Mouse (Mus musculus): Measurements from ENCODE around the gene Ltn1. TPM values are rescaled to one million over a fixed set of nuclear protein-coding genes. Genes with fewer than 3 reads are reported as not detected.

Gene Ltn1
- polyA plus RNA-seq, 1 experiment from 2014 or later = 19.8 TPM

- H3K4me1 ChIP-seq = no peaks in the 10 kb centered on the region
- H3K9ac ChIP-seq = no peak overlapping the region
- whole genome bisulfite sequencing (ENCODE audit: insufficient replicate concordance) = 92% methylated on average over 2 of the region's 2 CpGs
- H3K36me3 ChIP-seq = peaks cover 90% of the 10 kb centered on the region
- no peak overlapping the region for H3K27ac ChIP-seq
- H3K4me2 ChIP-seq = no peak overlapping the region
- H3K9me3 ChIP-seq (replicated peaks) = no peaks in the 10 kb centered on the region
- no peaks in the 10 kb centered on the region for H3K27me3 ChIP-seq (replicated peaks)
- ATAC-seq = no peak
- no peak overlapping the region for H3K4me3 ChIP-seq
These were observed 49.4 kb downstream of the Ltn1 start for GRCm38 (mm10) chr16:87382996-87383395.

DNA sequence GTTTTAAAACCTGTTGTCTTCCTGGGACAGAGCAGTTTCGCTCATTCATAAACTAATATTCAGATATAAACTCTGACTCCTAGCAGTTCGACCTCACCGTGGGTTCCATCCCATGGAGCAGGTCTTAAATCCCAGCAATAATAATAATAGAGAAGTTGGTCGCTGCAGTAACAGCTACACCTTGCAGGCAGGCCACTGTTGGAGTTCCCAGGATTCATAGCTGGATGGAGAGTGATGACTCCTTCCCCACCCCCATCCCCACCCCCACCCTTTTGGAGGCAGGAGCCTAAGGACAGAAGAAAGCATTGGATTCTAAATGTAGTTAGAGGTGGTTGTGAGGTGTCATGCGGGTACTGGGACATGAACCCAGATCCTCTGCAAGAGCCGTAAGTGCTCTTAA lies 66.0 kb downstream of the Ltn1 start:
- peaks cover 58% of the 10 kb centered on the region for H3K36me3 ChIP-seq
- no peak for ATAC-seq
- no peak overlapping the region for H3K27ac ChIP-seq
- no peak overlapping the region for H3K4me2 ChIP-seq
- no peaks in the 10 kb centered on the region for H3K4me1 ChIP-seq
- H3K4me3 ChIP-seq = no peak overlapping the region
- H3K9ac ChIP-seq = no peak overlapping the region
- no peaks in the 10 kb centered on the region for H3K27me3 ChIP-seq (replicated peaks)
- 84% methylated on average over 6 of the region's 6 CpGs for WGBS (ENCODE audit: insufficient replicate concordance)
- H3K9me3 ChIP-seq (replicated peaks) = no peaks in the 10 kb centered on the region

GRCm38 (mm10) chr16:87366035-87366434 lies 66.4 kb downstream of the Ltn1 start:
- Histone ChIP-seq H3K4me2 (no peak overlapping the region), H3K4me3 (no peak overlapping the region), H3K9ac (no peak overlapping the region), H3K4me1 (no peaks in the 10 kb centered on the region), H3K27ac (no peak overlapping the region), H3K27me3 (replicated peaks) (no peaks in the 10 kb centered on the region), H3K36me3 (peaks cover 58% of the 10 kb centered on the region), H3K9me3 (replicated peaks) (no peaks in the 10 kb centered on the region)
- ATAC-seq = no peak
- 75% methylated on average over 10 of the region's 10 CpGs for WGBS (ENCODE audit: insufficient replicate concordance)

GRCm38 (mm10) chr16:87364231-87364630 lies 68.2 kb downstream of the Ltn1 start:
- Histone ChIP-seq H3K9ac (no peak overlapping the region), H3K4me2 (no peak overlapping the region), H3K27me3 (replicated peaks) (no peaks in the 10 kb centered on the region), H3K4me3 (no peak overlapping the region), H3K36me3 (peaks cover 66% of the 10 kb centered on the region), H3K27ac (no peak overlapping the region), H3K4me1 (no peaks in the 10 kb centered on the region), H3K9me3 (replicated peaks) (no peaks in the 10 kb centered on the region)
- 76% methylated on average over 4 of the region's 4 CpGs for WGBS (ENCODE audit: insufficient replicate concordance)
- ATAC-seq = no peak

DNA sequence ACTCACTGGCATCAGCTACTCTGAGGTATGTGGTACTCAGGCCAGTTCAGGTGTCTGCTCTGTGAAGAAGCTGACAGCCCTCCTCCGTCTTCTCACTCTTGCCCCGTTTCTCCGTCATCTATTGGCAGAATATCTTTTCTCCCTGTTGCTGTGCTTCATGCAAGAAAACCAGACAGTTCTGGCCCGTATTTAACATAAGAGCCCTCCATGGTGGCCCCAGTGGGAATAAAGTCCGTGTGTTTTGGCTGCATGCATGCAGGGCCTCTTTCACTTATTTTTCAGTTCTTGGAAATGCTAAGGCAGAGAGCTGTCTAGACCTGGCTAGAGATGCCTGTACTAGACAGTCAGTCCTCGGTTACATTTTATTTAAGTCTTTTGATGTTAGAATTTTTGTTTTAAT lies 72.3 kb downstream of the Ltn1 start:
- Histone ChIP-seq H3K27ac (no peak overlapping the region), H3K4me3 (no peak overlapping the region), H3K36me3 (peaks cover 68% of the 10 kb centered on the region), H3K27me3 (replicated peaks) (no peaks in the 10 kb centered on the region), H3K9me3 (replicated peaks) (no peaks in the 10 kb centered on the region), H3K4me2 (no peak overlapping the region), H3K9ac (no peak overlapping the region), H3K4me1 (no peaks in the 10 kb centered on the region)
- no peak for ATAC-seq
- 77% methylated on average over 6 of the region's 6 CpGs for WGBS (ENCODE audit: insufficient replicate concordance)

- ATAC-seq = no peak
- WGBS (ENCODE audit: insufficient replicate concordance) = 75% methylated on average over 7 of the region's 7 CpGs
- Histone ChIP-seq H3K4me1 (peaks cover 7% of the 10 kb centered on the region), H3K36me3 (peaks cover 29% of the 10 kb centered on the region), H3K27me3 (replicated peaks) (no peaks in the 10 kb centered on the region; the same call in 1 of the 2 replicates), H3K4me2 (peak overlapping the region; percentile 70), H3K4me3 (peak overlapping the region; percentile 87), H3K27ac (no peak overlapping the region), H3K9ac (no peak overlapping the region), H3K9me3 (replicated peaks) (no peaks in the 10 kb centered on the region)
These were observed 77.7 kb downstream of the Ltn1 start for GRCm38 (mm10) chr16:87354748-87355147.

DNA sequence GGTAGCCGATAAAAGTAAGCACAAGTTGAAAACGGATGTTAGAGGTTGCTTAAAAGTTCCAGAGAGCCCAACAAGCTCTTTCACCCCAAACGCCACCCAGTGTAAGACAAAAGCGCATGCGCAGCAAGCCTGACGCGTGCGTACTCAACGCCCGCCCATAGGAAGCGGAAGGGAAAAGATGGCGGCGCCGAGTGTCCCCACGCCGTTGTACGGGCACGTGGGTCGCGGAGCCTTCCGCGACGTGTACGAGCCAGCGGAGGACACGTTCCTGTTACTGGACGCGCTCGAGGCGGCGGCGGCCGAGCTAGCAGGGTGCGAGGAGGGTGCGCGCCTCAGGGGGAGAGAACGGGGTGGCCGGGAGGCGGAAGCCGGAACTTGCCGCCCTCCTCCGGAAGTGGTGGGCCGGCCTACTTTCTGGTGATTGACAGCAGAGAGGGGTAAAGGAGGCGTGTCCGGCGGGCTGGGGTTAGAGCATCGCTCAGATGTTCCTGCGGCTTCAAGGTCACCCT lies 78.3 kb downstream of the Ltn1 start, which contains the start of gene N6amt1:
TSS of gene N6amt1 (plus strand) at position 111 of the 509 bp plus-strand sequence.
- H3K9me3 ChIP-seq (replicated peaks) = no peaks in the 10 kb centered on the region
- H3K4me2 ChIP-seq = peak within 1 kb of the TSS; percentile 70
- peaks cover 26% of the 10 kb centered on the region for H3K36me3 ChIP-seq
- H3K4me1 ChIP-seq = peaks cover 7% of the 10 kb centered on the region
- no peaks in the 10 kb centered on the region; the same call in 1 of the 2 replicates for H3K27me3 ChIP-seq (replicated peaks)
- ATAC-seq = peak; percentile 99
- peak within 1 kb of the TSS; percentile 82 for H3K27ac ChIP-seq
- 0% methylated on average over 48 of the region's 48 CpGs for WGBS (ENCODE audit: insufficient replicate concordance)
- peak within 1 kb of the TSS; percentile 78 for H3K9ac ChIP-seq
- peak within 1 kb of the TSS; percentile 87 for H3K4me3 ChIP-seq

DNA sequence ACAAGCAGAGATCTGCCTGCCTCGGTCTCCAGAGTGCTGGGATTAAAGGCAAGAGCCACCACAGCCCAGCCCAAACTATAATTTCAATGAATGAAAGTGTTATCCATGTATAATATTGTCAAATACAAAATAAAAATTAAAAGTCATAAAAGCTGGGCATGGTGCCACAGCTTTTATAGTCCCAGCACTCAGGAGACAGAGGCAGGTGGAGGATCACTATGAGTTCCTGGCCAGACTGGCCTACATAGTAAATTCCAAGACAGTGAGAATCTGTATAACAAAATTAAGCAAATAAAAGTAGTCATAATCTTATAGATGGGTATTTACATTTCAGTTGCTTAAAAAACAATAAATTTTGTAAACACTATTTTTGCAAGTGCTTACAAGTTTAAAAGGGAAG lies 78.8 kb downstream of the Ltn1 start:
- Histone ChIP-seq H3K9ac (no peak overlapping the region), H3K4me2 (peak overlapping the region; percentile 70), H3K4me3 (peak overlapping the region; percentile 87; the same call in 1 of the 2 replicates), H3K36me3 (peaks cover 21% of the 10 kb centered on the region), H3K27ac (no peak overlapping the region), H3K9me3 (replicated peaks) (no peaks in the 10 kb centered on the region), H3K4me1 (peaks cover 7% of the 10 kb centered on the region), H3K27me3 (replicated peaks) (no peaks in the 10 kb centered on the region; the same call in 1 of the 2 replicates)
- no peak for ATAC-seq
- WGBS (ENCODE audit: insufficient replicate concordance) = 87% methylated on average over 1 of the region's 1 CpGs

DNA sequence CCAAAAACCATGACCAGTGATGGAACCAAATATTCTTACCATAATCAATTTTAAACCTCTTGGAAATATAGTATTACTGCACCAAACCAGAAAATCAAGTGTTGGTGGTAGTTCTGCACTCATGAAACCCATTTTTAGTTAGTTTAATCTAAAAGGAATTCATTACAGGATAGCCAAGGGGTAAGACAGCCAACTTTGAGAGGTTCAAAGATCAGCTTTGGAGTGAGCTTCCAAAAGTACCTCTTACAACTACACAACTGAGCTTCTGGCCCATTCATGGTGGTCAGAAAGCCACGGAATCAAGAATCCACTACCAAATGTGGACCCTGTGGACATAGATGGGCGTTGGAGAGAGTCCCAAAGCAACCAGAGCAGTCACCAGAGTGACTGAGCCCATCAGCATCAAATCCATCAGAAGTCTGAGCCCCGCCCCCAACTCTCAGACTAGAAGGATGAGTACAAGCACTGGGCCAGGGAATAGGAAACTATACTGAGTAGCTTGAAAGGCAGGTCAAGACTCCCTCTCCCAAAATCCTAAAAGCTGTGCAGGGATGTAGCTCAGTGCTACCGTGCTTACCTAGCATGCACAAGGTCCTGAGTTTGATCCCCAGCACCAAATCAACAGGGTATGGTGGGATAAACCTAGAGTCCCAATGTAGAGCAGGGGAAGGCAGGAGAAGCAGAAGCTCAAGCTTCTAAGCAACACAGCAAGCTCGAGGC lies 80.9 kb downstream of the Ltn1 start:
- H3K4me2 ChIP-seq = no peak overlapping the region
- H3K4me1 ChIP-seq = peaks cover 7% of the 10 kb centered on the region
- no peak overlapping the region for H3K27ac ChIP-seq
- WGBS (ENCODE audit: insufficient replicate concordance) = 57% methylated on average over 5 of the region's 5 CpGs
- ATAC-seq = no peak
- H3K27me3 ChIP-seq (replicated peaks) = no peaks in the 10 kb centered on the region; the same call in 1 of the 2 replicates
- no peak overlapping the region for H3K4me3 ChIP-seq
- H3K36me3 ChIP-seq = peaks cover 3% of the 10 kb centered on the region
- no peaks in the 10 kb centered on the region for H3K9me3 ChIP-seq (replicated peaks)
- H3K9ac ChIP-seq = no peak overlapping the region

- Histone ChIP-seq H3K27me3 (replicated peaks) (no peaks in the 10 kb centered on the region; the same call in 1 of the 2 replicates), H3K27ac (no peak overlapping the region), H3K9me3 (replicated peaks) (no peaks in the 10 kb centered on the region), H3K4me2 (no peak overlapping the region), H3K9ac (no peak overlapping the region), H3K36me3 (no peaks in the 10 kb centered on the region), H3K4me1 (no peaks in the 10 kb centered on the region), H3K4me3 (no peak overlapping the region)
- 89% methylated on average over 2 of the region's 2 CpGs for WGBS (ENCODE audit: insufficient replicate concordance)
- ATAC-seq = no peak
These were observed 84.3 kb downstream of the Ltn1 start for GRCm38 (mm10) chr16:87348133-87348532.

- no peaks in the 10 kb centered on the region for H3K9me3 ChIP-seq (replicated peaks)
- no peaks in the 10 kb centered on the region for H3K4me1 ChIP-seq
- WGBS (ENCODE audit: insufficient replicate concordance) = 68% methylated on average over 6 of the region's 6 CpGs
- H3K27me3 ChIP-seq (replicated peaks) = no peaks in the 10 kb centered on the region
- ATAC-seq = no peak
- no peaks in the 10 kb centered on the region for H3K36me3 ChIP-seq
- no peak overlapping the region for H3K27ac ChIP-seq
- no peak overlapping the region for H3K4me3 ChIP-seq
- H3K4me2 ChIP-seq = no peak overlapping the region
- no peak overlapping the region for H3K9ac ChIP-seq
These were observed 91.3 kb downstream of the Ltn1 start for GRCm38 (mm10) chr16:87341043-87341572.

DNA sequence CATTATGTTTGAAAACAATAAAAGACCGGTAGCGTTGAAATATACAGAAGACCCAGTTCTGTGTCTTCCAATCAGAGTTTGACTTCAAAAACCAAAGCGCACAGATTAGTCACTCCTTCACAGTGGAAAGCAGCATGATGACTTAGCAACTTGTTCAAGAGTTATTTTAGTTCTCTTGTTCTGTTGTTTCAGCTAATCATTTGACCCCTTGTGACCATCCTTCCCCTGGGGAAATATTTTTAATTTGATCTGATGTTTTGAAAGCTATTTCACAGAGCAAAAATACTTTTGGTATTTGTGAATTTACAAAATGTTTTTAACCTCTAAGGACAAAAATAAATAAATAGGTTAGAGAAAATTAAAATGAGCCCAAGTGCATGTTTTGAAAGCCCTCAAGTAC lies 97.7 kb downstream of the Ltn1 start:
- Histone ChIP-seq H3K27me3 (replicated peaks) (no peaks in the 10 kb centered on the region), H3K36me3 (no peaks in the 10 kb centered on the region), H3K4me3 (no peak overlapping the region), H3K4me1 (no peaks in the 10 kb centered on the region), H3K9ac (no peak overlapping the region), H3K9me3 (replicated peaks) (no peaks in the 10 kb centered on the region), H3K27ac (no peak overlapping the region), H3K4me2 (no peak overlapping the region)
- 73% methylated on average over 3 of the region's 3 CpGs for WGBS (ENCODE audit: insufficient replicate concordance)
- no peak for ATAC-seq

Data from liver, embryonic 12.5 days (tissue).